Mouse (Mus musculus) right cerebral cortex, postnatal 10 days (tissue): Measurements from ENCODE around the gene Cdcp2.
A peak's percentile ranks its signal among the peaks of the same experiment; 100 is the strongest.

ENCODE experiments used
- DNase-seq, 2 experiments: peaks; one replicate each; pipeline ENCODE4 v3.0.0; 2021; ENCODE audit warnings: low spot score in 2 of 2

Gene Cdcp2

DNA sequence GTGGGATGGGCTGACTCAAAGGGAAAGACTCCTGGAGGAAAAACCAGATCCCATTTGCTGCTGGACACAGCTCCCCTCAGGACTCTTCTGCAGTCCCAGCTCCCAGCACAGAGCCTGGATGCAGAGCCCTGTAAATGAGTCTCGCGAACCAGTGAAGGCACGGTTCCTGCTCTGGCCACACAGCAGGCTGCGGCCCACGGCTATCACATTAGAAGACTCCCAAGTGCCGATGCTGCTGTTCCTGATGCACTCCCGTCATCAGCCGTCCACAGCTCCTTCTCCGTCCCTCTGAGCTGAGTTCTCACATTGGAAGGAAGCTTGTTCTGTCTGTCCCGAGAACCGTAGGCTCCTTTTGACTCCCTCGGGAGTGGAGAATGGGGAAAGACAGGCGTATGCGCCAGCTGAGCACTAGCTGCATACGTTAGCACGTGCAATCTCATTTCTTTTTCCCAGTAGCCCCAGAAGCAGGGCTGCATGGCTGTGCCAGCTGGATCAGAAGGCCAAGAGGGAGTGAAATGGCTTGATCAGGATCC is at the start of gene Cdcp2:
Gene Cdcp2, plus strand, starts transcription at position 51 of the 533 bp plus-strand sequence.
- no peak for DNase-seq

DNA sequence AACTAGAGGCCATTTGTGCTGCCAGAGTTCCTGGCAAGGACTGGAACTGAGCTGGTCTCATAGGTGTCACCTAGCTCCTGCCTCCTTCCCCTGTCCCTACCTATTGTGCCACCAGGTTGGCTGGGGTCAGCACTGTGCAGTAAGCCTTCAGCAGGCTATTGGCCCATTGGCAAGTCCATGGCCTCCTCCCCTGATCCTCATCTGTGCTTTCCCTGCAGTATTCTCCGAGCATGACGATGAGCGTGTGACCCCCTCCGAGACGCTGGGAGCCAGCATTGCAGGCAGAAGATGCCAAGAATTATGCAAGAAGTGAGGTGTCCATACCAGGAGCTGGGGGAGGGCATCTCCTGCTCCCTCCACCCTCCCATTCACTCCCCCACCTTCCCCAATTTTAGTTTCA is 48.9 kb upstream of the Cdcp2 start:
- no peak for DNase-seq

DNA sequence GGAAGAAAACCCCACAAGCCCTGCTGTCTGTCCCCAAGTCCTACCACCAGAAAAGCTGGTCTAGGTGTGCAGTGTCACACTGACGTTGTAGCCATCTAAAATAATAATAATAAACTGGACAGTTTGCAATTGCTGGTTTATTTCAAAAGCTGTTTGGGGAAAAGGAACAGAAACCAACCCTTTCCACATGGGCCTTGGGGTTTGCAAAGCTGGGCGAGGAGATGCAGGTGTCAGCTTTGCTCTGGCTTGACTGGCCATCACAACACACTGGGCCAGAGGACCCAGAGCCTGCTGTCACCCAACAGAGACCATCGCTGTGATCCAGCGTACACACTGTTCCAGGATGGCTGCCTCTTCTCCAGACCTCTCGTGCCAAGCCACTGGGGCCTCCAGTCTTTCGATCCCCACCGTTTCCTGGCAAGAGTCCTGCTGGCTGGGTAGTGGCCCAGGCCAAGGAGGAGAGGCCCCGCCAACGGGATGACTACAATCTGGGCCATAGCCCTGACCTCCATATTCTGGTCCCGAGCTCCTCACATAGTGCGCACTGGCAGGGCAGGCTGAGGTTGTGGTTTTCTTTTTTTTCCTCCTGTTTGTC is 48.0 kb upstream of the Cdcp2 start:
- peak; percentile 73 to 78 for DNase-seq

DNA sequence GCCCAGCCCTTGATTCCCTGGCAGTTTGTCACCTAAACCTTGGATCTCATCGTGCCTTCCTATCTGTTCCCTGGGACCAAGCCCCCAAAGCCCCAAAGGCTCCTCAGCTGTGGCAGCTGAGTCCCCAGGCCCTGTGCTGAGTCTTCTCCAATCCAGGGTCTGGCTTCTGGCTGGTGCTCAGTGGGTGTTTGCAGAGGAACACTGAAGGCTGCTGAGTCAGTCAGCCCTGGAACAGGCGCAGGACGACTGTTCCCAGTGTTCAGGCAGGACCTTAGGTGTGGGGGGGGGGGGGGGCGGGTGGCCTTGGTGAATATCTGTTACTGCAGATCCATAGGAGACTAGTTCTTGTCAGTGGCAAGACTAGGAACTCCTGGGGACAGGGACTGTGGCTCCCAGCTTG is 44.8 kb upstream of the Cdcp2 start:
- DNase-seq, result no peak

DNA sequence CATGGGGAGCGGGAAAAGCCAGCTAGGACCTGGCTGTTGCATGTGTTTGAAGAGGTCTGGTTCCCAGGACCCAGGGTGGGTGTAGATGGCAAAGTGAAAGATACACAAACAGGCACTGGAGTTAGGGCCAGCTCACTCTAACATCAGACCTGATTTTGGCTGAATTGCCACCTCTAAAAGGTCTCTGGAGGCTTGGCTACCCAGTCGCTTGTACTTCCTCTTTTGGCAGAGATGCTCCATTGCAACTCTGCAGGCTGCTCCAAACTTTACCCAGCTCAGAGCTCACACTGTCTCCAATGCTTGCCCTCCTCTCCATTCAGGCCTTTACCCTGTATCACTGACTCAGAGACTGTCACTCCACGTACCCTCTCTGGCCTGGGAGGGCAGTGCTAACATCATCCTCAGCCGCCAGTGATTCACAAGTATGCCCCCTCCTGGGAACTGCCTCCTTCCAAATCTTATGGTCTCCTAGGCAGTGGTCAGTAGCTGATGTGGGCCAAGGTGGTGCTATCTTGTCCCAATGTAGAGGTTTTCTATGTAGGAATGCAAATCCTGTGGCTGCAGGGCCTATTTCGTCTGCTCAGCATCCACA is 43.6 kb upstream of the Cdcp2 start:
- DNase-seq, result no peak

DNA sequence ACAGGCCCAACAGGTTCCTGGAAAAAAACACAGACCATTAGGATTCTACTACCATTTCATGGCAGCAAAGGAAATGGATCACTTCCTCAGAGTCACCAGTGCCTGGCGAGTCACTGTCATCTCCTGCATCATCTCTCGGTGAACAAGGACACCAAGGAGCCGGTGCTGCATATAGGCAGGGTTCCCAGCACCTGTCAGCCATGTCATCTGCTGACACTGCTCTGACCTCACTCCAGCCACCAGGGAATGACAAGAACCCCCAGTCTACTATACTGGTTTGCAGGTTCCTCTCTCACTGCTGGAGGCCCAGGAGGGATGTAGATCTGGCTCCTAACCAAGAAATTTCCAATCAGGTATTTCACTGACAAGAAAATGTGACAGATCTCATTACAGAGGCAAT is 40.6 kb upstream of the Cdcp2 start:
- DNase-seq, result no peak

DNA sequence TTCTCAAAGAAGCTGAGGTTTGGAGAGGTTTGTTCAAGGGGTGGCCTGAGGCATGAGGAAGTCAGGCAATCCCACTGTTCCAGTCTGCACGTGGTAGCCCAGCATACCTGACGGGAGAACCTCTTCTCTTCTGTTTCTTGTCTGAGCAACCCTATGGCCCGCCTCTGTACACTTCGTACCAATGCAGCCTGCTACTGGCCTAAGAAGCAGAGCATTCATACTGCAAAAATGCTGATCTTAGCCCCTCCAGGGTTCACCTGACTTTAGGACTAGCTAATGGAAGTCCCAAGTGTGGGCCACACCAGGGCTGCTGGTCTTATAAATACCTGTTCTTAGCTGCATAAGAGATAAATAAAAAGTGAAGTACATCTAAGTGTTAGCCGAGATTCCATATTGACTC is 38.3 kb upstream of the Cdcp2 start:
- no peak for DNase-seq

DNA sequence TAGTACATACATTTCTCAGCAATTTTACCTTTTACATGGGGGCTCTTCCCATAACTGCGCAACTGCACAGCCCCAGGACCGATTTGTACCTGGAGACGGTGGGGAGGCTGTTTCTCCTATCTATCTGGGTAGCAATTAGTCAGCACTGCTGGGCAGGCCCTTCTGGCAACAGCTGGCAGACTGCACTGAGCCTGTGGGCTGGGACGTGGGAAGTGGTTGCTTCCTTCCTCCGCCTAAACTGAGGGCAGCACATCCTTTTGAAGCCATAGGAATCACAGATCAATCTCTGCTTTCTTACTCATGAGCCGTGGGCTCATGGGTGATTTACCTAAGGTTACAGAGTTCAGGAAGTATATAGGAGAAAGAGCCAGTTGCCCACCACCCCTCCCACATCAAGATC is 37.9 kb upstream of the Cdcp2 start:
- DNase-seq, result no peak

DNA sequence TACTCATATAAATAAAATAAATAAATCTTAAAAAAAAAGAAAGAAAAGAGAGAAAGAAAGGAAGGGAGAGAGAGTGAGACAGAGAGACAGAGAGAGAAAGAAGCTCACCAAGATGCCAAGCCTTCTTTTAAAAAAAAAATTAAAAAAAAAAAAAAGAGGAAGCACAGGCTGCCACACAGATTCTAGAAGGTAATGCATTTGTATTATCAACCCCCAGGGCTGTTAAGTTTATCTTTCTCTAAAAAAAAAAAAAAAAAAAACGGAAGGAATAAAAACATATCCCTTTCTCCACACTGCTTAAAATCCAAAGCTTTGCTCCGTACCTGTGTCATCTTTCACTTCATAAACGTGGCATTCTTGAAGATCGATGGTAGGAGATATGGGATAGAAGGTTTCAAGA is 35.1 kb upstream of the Cdcp2 start:
- no peak for DNase-seq

DNA sequence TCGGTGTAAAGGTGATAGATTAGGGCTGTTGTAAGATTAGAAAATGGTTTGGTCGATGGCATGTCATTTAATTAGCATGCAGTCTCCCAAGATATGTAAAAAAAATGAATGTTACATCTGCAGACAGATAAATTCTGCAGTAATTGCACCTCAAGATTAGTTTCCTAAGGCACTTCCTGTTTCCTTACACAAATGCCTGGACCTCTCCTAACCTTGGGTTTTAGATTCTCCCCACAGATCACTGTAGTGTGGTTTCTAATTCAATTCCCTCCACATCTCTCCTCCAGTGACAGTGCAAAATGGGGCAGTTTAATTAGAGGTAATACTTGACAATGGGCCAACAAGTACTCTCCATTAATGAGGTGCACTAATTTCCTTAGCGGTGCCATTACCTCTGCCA is 33.5 kb upstream of the Cdcp2 start:
- no peak for DNase-seq

DNA sequence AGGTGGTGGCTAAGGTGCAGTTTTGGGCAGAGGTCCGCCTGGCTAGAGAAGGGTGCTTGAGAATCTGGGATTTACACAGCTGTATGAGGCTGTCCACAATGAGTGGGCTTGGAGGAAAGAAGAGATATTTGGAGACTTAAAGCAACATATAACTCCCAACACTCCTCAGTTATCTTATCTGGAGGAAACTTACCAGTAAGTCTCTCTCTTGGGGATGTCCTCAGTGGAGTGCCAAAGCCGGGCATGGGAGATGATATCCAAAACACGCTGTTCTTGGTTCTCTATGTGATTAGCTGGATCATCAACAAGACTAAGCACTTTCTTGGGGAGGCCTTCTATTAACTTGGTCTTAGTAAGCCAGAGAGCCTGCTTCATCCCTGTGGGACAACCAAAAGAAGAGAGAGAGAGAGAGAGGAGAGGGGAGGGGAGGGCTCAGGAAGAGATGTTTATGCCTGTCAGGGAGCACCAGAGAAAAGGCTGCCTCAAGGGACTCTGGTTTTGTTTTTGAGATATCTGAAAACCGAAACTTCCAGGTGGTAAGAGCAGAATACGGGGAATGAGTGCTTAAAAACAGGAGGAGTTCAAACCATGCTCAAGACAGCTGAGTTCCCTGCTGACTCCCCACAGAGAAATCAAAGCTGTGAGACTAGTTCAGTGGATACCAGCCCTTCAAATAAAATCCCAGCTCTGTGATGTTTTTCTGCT is 32.1 kb upstream of the Cdcp2 start:
- no peak for DNase-seq

DNA sequence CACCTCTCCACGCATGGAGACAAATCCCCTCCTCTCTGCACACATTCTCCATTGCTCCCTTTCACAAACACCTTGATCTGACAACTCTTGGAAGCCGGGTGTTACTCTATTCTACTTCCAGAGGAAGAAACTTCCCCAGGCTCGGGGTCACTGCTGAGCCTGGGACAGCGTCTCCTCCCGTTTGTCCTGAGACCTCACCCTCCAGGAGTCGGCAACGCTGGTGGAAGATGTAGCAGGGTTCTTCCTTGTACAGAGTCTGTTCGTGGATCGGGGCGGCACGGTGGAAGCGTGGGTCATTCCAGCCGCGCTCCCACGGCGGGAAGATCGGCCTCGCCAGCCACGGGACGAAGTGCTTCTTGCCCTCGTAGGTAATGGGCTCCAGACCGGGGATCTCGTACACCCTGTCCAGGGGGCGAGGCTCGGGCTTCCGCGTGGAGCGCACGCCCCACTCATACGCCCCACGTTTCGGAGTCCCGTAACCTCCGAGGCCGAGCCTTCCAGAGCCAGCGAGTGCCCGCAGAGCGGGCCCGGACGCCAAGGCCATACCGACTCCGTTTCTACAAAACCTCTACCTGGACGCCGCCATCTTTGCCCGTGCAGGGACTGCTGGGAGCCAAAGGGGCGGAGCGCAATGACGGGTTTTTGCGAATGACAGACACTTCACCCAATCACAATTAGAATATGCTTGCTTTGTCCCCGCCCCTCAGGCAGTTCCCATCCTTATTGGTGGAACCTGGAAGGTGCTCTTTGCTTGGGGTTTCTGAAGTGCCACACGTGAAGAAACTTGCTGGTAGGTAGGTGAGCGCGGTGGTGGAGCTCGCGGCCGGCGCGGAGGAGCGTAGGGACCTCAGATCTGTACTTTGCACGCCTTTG is 30.2 kb upstream of the Cdcp2 start, which contains the start of the genes Mrpl37 and Cyb5rl:
Gene Mrpl37, minus strand, starts transcription at position 617 of the 873 bp plus-strand sequence.
Gene Cyb5rl, plus strand, starts transcription at position 737 of the 873 bp plus-strand sequence.
- peak; percentile 96 to 97 for DNase-seq

DNA sequence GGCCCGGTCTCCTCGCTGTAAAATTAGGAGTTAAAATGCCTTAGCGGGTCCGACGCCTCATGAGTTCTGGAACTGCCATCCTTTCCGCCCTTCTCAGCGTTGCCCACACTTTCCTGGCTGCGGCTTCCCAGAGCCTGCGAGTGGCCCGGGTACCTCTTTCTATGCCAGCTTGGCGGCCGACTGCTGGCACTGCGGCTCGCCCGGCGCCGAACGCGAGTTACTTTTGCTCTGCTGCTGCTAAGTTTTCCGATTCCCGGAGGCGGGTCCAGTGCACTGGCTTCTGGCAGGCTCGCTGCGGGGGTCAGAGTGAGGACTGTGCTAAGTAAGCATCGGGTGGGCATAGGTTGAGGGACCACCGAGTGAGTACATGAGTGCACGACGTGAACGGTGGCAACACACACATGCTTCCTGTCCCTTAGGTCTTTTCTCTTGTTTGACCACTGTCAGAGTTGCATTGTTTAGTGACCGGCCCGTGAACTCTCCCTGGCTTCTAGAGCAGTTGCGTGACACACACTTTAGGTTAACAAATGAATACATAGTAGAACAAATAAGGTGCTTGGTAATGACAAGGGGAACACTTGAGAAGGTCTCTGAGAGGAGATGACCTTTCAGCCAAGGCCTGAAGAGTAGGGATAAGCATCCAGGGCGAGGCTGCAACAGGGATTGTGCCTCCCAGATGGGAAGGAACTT is 29.4 kb upstream of the Cdcp2 start:
- peak; percentile 62 to 70 for DNase-seq

DNA sequence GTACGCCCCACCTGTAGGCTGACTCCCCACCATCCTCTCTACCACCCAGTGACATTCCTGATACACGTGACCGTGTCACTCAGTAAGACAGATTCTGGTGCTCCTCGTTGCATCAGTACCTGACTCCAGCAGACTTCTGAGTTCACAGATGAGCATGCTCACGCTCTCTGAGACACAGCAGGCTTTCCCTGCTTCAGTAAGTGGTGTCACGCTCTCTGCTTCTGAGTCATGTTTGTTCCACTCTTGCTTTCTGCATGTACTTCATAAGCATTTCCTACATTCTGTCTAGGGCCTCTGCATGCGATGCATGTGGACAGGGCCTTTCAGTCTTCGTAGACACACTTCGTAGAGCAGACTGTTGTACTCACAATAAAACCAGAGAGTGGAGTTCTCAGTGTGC is 24.3 kb upstream of the Cdcp2 start:
- DNase-seq, result no peak

DNA sequence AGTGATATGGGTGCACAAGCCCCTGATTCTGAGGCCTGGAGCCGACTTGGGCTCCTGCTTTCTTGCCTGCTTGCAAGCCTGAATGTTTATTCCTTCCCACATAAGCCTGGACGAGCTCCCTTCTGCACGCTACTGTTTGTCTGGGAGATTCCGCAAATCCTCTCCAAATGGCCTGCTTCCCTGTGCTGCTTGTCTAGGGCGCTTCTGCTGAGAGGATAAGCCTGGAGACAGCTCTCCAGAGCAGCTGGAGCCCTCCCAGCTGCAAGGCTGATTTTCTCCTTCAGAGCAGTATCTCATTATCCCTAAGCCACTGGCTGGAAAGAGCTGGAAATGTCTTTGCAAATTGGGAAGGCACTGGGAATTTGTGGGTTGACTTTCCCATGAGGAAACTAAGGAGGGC is 21.2 kb upstream of the Cdcp2 start:
- peak; percentile 56 to 65 for DNase-seq

DNA sequence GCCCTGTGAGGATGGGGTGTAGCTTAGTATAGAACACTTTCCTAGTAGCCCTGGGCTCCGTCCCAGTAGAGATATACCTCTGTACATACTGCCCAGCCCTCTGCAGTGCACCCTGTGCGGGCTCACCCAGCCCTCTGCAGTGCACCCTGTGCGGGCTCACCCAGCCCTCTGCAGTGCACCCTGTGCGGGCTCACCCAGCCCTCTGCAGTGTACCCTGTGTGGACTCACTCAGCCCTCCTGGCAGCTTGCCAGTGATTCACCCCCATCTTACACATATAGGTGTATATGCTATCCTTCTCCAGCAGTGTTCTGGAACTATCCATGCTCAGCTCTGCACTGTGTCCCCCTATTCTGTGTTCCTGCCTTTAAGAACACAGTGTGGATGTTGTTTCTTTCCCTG is 17.8 kb upstream of the Cdcp2 start:
- DNase-seq, result no peak

DNA sequence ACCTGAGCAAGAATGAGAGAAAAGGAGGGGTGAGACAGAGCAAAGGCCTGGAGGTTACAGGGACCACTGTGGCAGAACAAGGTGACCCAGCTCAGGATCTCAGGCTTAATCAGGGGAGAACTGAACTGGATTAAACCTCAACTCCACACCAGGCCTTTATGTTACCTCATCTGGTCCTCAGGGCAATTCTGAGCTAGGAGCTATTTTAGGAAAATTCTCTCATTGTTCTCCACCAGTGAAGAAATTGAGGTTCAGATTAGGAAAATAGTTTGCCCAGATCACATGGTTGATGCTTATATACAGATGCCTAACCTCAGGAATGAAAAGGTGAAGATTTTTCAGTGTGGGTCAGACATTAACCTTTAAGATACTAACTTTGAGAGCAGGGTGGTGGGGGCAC is 17.0 kb upstream of the Cdcp2 start:
- no peak for DNase-seq

DNA sequence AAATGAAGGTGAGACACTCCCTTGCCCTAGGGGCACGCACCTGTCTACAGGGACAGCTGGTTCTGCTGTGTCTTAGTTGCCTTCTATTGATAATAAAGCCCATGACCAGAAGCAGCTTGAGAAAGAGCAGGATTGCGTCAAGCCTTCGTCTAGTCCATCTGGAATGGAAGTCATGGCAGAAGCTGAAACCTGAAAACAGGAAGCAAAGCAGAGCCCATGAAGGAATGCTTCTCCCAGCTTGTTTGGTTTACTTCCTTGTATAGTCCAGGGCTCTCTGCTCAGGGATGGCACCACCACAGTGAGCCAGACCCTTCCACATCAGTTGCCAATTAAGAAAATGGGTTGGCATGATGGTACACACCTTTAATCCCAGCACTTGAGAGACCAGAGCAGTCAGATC is 14.5 kb upstream of the Cdcp2 start:
- no peak for DNase-seq

DNA sequence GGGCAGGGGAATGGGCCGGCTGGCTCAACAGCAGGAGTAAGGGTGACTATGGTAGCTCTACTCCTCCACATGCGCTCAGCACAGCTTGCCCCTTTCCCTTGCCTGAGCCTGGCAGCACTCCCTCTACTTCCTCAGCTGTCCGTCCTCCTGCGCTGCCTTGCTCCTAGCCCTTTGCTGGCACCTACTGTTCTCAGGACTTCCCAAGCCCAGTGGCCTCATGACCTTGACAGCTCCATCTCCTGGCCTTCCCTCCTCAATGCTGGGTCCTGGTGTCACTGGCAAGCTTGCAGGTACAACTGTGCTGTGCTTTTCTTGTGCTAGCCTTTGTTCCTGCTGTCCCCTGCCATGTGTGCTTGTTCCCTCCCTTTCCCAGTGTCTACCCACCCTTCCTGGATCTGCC is 13.6 kb upstream of the Cdcp2 start:
- peak in 1 of 2 experiments; percentile 26 for DNase-seq

DNA sequence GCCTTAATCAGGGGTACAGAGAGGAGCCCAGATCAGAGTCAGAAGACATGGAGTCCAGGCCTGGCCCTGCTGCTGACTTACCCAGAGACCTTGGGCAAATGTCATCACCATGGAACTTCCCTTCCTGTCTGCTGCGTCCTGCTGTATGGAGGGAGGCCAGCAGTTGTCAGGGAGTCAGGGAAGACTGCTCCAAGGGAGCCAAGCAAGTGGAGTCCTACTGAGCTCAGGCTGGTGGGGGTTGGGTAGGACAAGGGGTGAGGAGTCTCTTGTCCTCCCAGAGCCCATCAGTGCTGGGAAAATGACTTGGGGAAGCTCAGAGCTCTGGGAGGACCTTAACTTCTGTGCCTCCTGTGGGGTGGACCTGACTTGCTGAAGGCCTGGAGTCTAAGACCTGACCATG is 12.3 kb upstream of the Cdcp2 start:
- DNase-seq, result peak; percentile 51 to 53

DNA sequence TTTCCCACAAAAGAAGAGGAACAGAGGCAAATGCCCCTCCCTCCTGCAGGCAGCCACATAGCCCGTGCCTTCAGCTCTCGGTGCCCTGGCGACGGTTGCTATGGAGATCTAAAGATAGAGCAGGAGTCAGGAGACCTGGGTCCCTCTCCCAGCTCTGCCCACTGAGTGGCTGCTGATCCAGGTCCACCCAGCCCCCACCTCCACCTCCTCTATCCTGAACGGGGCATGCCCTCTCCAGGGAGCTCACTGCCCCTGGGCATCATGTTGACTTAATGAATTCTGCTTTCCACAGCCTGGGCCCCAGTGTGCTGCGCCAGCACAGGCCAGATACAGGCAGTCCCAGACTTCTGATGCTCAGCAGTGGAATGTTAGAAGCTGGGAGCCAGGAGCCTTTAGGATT is 11.8 kb upstream of the Cdcp2 start:
- peak; percentile 90 to 94 for DNase-seq
